Mouse (Mus musculus) thymus, postnatal 36 days (tissue): ENCODE results near the gene Gtf2a2.

ENCODE experiments used
- DNase-seq, 2 experiments: peaks; one replicate each; pipeline ENCODE4 v3.0.0; 2022; ENCODE audit warnings: mixed read lengths in 2 of 2

The Gtf2a2 gene

GRCm38 (mm10) chr9:70069961-70070435 is 57.6 kb downstream of the Gtf2a2 start:
- DNase-seq: no peak

DNA sequence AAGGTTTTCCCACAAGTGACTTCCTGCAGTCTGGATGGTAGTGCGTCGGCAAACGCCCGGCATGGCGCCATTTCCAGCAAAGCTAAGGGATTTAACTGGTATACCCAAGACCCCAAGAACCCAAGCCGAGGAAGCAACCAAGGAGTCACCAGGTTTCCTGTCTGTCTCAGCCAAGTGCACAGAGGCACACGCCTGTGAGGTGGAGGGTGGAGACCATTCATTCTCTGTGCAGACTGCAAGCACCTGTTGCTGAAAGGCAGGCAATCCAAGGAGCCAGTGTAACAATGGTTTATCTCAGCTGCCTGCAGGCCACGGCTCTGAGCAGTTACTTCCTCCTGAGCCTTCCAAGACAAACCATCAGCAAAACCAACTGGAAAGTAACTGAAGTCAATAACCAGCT is 60.0 kb downstream of the Gtf2a2 start:
- DNase-seq: peak; percentile 44 to 72
